Mouse (Mus musculus) embryonic facial prominence, embryonic 14.5 days (tissue): ENCODE results near the gene Bmx. TPM values are rescaled to one million over a fixed set of nuclear protein-coding genes. Genes with fewer than 3 reads are reported as not detected.

ENCODE experiments used
- ATAC-seq: fragments of 200-750 bp; cut with Nextera tagmentation; 2 replicates; pipeline ENCODE4 v1.8.0; 2017; ENCODE audit warnings: low read depth, moderate number of reproducible peaks, moderate TSS enrichment
- DNase-seq: peaks from one replicate; pipeline ENCODE4 v3.0.0-alpha.2; 2015; ENCODE audit warnings: low spot score
- H3K27ac ChIP-seq: fragments of 300-500 bp; sonication (generic); replicated peaks from 2 replicates; pipeline ENCODE4 v1.5.1; 2014; ENCODE audit warnings: low read depth, mild to moderate bottlenecking, low read length, moderate library complexity
- H3K27me3 ChIP-seq: fragments of 300-500 bp; sonication (generic); replicated peaks from 2 replicates; pipeline ENCODE4 v1.6.1; 2014; ENCODE audit warnings: low read length; ENCODE audit not compliant: control insufficient read depth, insufficient read depth
- H3K36me3 ChIP-seq: fragments of 300-500 bp; sonication (generic); 2 replicates; pipeline ENCODE4 v1.6.1; 2014; ENCODE audit warnings: low read length, mixed read lengths; ENCODE audit not compliant: control insufficient read depth, insufficient read depth
- H3K4me1 ChIP-seq: fragments of 300-500 bp; sonication (generic); 2 replicates; pipeline ENCODE4 v1.6.1; 2014; ENCODE audit warnings: antibody characterized with exemption, low read length; ENCODE audit not compliant: control insufficient read depth, insufficient read depth
- H3K4me2 ChIP-seq: fragments of 300-500 bp; sonication (generic); 2 replicates; pipeline ENCODE4 v1.6.1; 2014; ENCODE audit warnings: low read depth, mild to moderate bottlenecking, low read length, moderate library complexity, mixed read lengths
- H3K4me3 ChIP-seq: fragments of 300-500 bp; sonication (generic); 2 replicates; pipeline ENCODE4 v1.5.1; 2014; ENCODE audit warnings: low read depth, mild to moderate bottlenecking, low read length
- H3K9ac ChIP-seq: fragments of 300-500 bp; sonication (generic); 2 replicates; pipeline ENCODE4 v1.6.1; 2014; ENCODE audit warnings: low read depth, mild to moderate bottlenecking, low read length, moderate library complexity, mixed read lengths
- H3K9me3 ChIP-seq: fragments of 300-500 bp; sonication (generic); 2 replicates; pipeline ENCODE4 v1.6.1; 2016; ENCODE audit warnings: low read length; ENCODE audit not compliant: control insufficient read depth
- WGBS: fragments of 180-500 bp; shearing (Covaris S2); extraction: QIAGEN DNeasy Blood & Tissue Kit; methylation state at CpG from one replicate; pipeline ENCODE4 v1.1.7; 2014; 5-methylcytosine and 5-hydroxymethylcytosine counted together
- polyA plus RNA-seq: library from polyadenylated mRNA; unstranded; fragments of >200 nt; fragmentation: Nextera tagmentation; extraction: Ambion mirVana; gene quantifications from 2 replicates; pipeline ENCODE4 v1.2.1, GENCODE M21; 2014

Gene Bmx
- polyA plus RNA-seq, 1 experiment from 2014 or later = 1.2 TPM

- no peak for ATAC-seq
Observed at GRCm38 (mm10) chrX:164264861-164265260, 6.9 kb upstream of the Bmx start.

GRCm38 (mm10) chrX:164262286-164262685 lies 4.3 kb upstream of the Bmx start:
- Histone ChIP-seq H3K9ac (no peak overlapping the region), H3K9me3 (no peaks in the 10 kb centered on the region), H3K36me3 (no peaks in the 10 kb centered on the region), H3K4me3 (no peak overlapping the region), H3K27ac (no peak overlapping the region), H3K4me2 (no peak overlapping the region), H3K27me3 (no peaks in the 10 kb centered on the region), H3K4me1 (no peaks in the 10 kb centered on the region)
- no peak for DNase-seq
- no peak for ATAC-seq
- WGBS = 54% methylated on average over 2 of the region's 2 CpGs

More at GRCm38 (mm10) chrX:164264861-164265260, 6.9 kb upstream of the Bmx start:
- H3K4me2 ChIP-seq = no peak overlapping the region
- no peaks in the 10 kb centered on the region for H3K4me1 ChIP-seq
- H3K9me3 ChIP-seq = no peaks in the 10 kb centered on the region
- 48% methylated on average over 1 of the region's 1 CpGs for WGBS
- no peaks in the 10 kb centered on the region for H3K27me3 ChIP-seq
- DNase-seq = no peak
- H3K36me3 ChIP-seq = no peaks in the 10 kb centered on the region
- no peak overlapping the region for H3K9ac ChIP-seq
- no peak overlapping the region for H3K4me3 ChIP-seq
- H3K27ac ChIP-seq = no peak overlapping the region

DNA sequence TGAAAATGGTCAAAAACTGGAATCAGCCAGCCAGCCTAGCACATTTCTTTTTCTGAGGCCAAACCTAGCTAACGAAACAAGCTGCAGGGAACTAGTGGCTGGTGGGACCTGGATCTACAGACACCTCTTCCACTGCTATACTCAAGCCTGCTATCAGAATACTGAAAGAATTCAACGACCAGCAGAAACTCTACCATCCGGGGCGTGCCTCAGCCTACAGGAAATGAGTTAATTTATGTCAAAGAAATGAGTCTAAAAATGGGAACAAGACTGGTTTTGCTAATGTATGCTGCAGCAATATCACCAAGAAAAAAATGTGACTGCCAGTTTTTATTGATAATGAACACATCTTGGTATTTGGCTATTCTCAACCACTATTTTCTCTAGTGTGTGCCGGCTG lies 669 bp upstream of the Bmx start:
- DNase-seq = no peak
- Histone ChIP-seq H3K9me3 (no peaks in the 10 kb centered on the region), H3K27ac (no peak overlapping the region), H3K27me3 (peaks cover 9% of the 10 kb centered on the region; the same call in 1 of the 2 replicates), H3K4me1 (no peaks in the 10 kb centered on the region), H3K4me2 (no peak overlapping the region), H3K9ac (no peak overlapping the region), H3K4me3 (no peak overlapping the region), H3K36me3 (no peaks in the 10 kb centered on the region)
- WGBS = 85% methylated on average over 5 of the region's 5 CpGs
- no peak for ATAC-seq

GRCm38 (mm10) chrX:164256527-164256926 lies 1.5 kb downstream of the Bmx start:
- no peak overlapping the region for H3K9ac ChIP-seq
- no peak overlapping the region for H3K27ac ChIP-seq
- ATAC-seq (no peak), DNase-seq (no peak)
- H3K4me2 ChIP-seq = no peak overlapping the region
- H3K36me3 ChIP-seq = no peaks in the 10 kb centered on the region
- no peaks in the 10 kb centered on the region for H3K4me1 ChIP-seq
- H3K4me3 ChIP-seq = no peak overlapping the region
- WGBS = 84% methylated on average over 3 of the region's 3 CpGs
- H3K27me3 ChIP-seq = peaks cover 9% of the 10 kb centered on the region; the same call in 1 of the 2 replicates
- no peaks in the 10 kb centered on the region for H3K9me3 ChIP-seq

DNA sequence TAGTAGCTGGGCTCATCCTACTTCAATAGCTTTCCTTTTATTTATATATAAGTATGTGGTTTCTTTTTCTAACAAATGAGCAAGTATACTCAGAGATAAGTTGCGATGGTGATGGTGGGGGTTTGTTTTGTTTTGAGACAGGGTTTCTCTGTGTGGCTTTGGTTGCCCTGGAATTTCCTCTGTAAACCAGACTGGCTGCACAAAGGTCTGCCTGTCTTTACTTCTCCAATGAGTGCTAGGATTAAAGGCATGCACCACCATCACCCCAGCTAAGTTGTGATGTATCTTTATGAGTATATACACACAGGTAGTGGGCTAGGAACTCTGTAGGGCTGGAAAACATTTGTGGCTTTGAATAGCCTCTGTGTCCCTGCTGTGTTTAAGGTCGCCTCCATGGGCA lies 11.3 kb downstream of the Bmx start:
- Histone ChIP-seq H3K4me2 (no peak overlapping the region), H3K27ac (no peak overlapping the region), H3K4me3 (no peak overlapping the region), H3K9me3 (no peaks in the 10 kb centered on the region), H3K4me1 (0 out of 2 replicates have a peak, but pooled peaks cover 2% of the 10 kb centered on the region), H3K27me3 (no peaks in the 10 kb centered on the region; the same call in 1 of the 2 replicates), H3K36me3 (no peaks in the 10 kb centered on the region), H3K9ac (no peak overlapping the region)
- ATAC-seq = peak; percentile 55
- 55% methylated on average over 2 of the region's 2 CpGs for WGBS
- no peak for DNase-seq

- H3K4me3 ChIP-seq = no peak overlapping the region
- no peaks in the 10 kb centered on the region; the same call in 1 of the 2 replicates for H3K27me3 ChIP-seq
- ATAC-seq (peak; percentile 67), DNase-seq (peak; percentile 31)
- no peak overlapping the region for H3K27ac ChIP-seq
- no peak overlapping the region for H3K9ac ChIP-seq
- 0 out of 2 replicates have a peak, but pooled peaks cover 2% of the 10 kb centered on the region for H3K4me1 ChIP-seq
- 18% methylated on average over 5 of the region's 5 CpGs for WGBS
- peak overlapping the region; percentile 20; the same call in 1 of the 2 replicates for H3K4me2 ChIP-seq
- H3K9me3 ChIP-seq = no peaks in the 10 kb centered on the region
- H3K36me3 ChIP-seq = no peaks in the 10 kb centered on the region
Observed at GRCm38 (mm10) chrX:164245714-164246113, 12.3 kb downstream of the Bmx start.

GRCm38 (mm10) chrX:164233380-164233779 lies 24.6 kb downstream of the Bmx start:
- ATAC-seq (no peak), DNase-seq (no peak)
- Histone ChIP-seq H3K4me1 (no peaks in the 10 kb centered on the region), H3K4me3 (no peak overlapping the region), H3K36me3 (no peaks in the 10 kb centered on the region), H3K27me3 (no peaks in the 10 kb centered on the region; the same call in none of the 2 replicates), H3K4me2 (no peak overlapping the region), H3K27ac (no peak overlapping the region), H3K9me3 (no peaks in the 10 kb centered on the region), H3K9ac (no peak overlapping the region)
- 46% methylated on average over 8 of the region's 8 CpGs for WGBS

DNA sequence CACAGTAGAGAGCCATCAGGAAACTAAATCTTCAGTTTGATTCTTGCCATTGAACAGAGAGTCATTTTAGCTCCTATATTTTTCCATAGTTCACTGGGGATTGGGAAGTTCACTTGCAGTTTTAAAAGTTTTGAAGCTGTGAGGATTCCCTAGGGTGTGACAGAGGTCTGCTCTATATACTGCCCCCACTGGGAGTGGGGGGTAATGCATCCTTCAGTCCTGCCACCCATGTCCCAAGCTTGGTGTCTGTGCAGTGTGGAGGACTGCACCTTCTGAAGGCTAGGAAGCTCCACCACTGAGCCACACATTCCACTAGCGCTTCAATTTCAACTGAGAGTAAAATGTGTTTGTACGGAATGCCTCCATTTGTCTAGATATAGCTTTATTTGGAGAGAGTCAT lies 36.0 kb downstream of the Bmx start:
- ATAC-seq (no peak), DNase-seq (no peak)
- H3K27ac ChIP-seq = no peak overlapping the region
- H3K4me1 ChIP-seq = no peaks in the 10 kb centered on the region
- H3K4me3 ChIP-seq = no peak overlapping the region
- H3K9me3 ChIP-seq = no peaks in the 10 kb centered on the region
- no peaks in the 10 kb centered on the region for H3K36me3 ChIP-seq
- H3K4me2 ChIP-seq = no peak overlapping the region
- WGBS = 67% methylated on average over 2 of the region's 2 CpGs
- 0 out of 2 replicates have a peak, but pooled peaks cover 5% of the 10 kb centered on the region for H3K27me3 ChIP-seq
- H3K9ac ChIP-seq = no peak overlapping the region

- ATAC-seq = no peak
- 82% methylated on average over 5 of the region's 5 CpGs for WGBS
- H3K9me3 ChIP-seq = no peaks in the 10 kb centered on the region
- no peak overlapping the region for H3K4me3 ChIP-seq
- H3K27ac ChIP-seq = no peak overlapping the region
- DNase-seq = no peak
- no peak overlapping the region for H3K4me2 ChIP-seq
- no peak overlapping the region for H3K9ac ChIP-seq
- no peaks in the 10 kb centered on the region; the same call in 1 of the 2 replicates for H3K27me3 ChIP-seq
- no peaks in the 10 kb centered on the region for H3K4me1 ChIP-seq
- H3K36me3 ChIP-seq = no peaks in the 10 kb centered on the region
Observed at GRCm38 (mm10) chrX:164200547-164200946, 57.4 kb downstream of the Bmx start.
